Mouse (Mus musculus) stomach, embryonic 14.5 days (tissue): ENCODE results near the gene AC109138.7. TPM values are rescaled to one million over a fixed set of nuclear protein-coding genes. Genes with fewer than 3 reads are reported as not detected.

ENCODE experiments used
- ATAC-seq: fragments of 200-750 bp; cut with Nextera tagmentation; 2 replicates; pipeline ENCODE4 v1.8.0; 2017; ENCODE audit warnings: low read depth, moderate TSS enrichment; ENCODE audit not compliant: insufficient number of reproducible peaks, insufficient read depth, low FRiP score
- H3K27ac ChIP-seq: fragments of 300-500 bp; sonication (generic); 2 replicates; pipeline ENCODE4 v1.5.1; 2014; ENCODE audit warnings: mild to moderate bottlenecking, low read length, moderate library complexity, mixed read lengths
- H3K27me3 ChIP-seq: fragments of 300-500 bp; sonication (generic); 2 replicates; pipeline ENCODE4 v1.6.1; 2014; ENCODE audit warnings: low read length, control low read depth, mixed read lengths; ENCODE audit not compliant: control insufficient read depth, insufficient read depth
- H3K36me3 ChIP-seq: fragments of 300-500 bp; sonication (generic); 2 replicates; pipeline ENCODE4 v1.6.1; 2014; ENCODE audit warnings: mild to moderate bottlenecking, control low read depth, low read length, moderate library complexity, mixed read lengths; ENCODE audit not compliant: control insufficient read depth, insufficient read depth
- H3K4me1 ChIP-seq: fragments of 300-500 bp; sonication (generic); 2 replicates; pipeline ENCODE4 v1.6.1; 2014; ENCODE audit warnings: low read length, control low read depth, mixed read lengths; ENCODE audit not compliant: control insufficient read depth, insufficient read depth
- H3K4me2 ChIP-seq: fragments of 300-500 bp; sonication (generic); replicated peaks from 2 replicates; pipeline ENCODE4 v1.6.1; 2014; ENCODE audit warnings: low read depth, low read length, control low read depth
- H3K4me3 ChIP-seq: fragments of 300-500 bp; sonication (generic); 2 replicates; pipeline ENCODE4 v1.5.1; 2014; ENCODE audit warnings: low read depth, low read length, control low read depth
- H3K9ac ChIP-seq: fragments of 300-500 bp; sonication (generic); replicated peaks from 2 replicates; pipeline ENCODE4 v1.6.1; 2014; ENCODE audit warnings: low read depth, mild to moderate bottlenecking, control low read depth, low read length, moderate library complexity, mixed read lengths
- H3K9me3 ChIP-seq: fragments of 300-500 bp; sonication (generic); 2 replicates; pipeline ENCODE4 v1.6.1; 2016; ENCODE audit warnings: low read depth, low read length, control low read depth; ENCODE audit not compliant: control insufficient read depth
- WGBS: fragments of 180-500 bp; shearing (Covaris S2); extraction: QIAGEN DNeasy Blood & Tissue Kit; methylation state at CpG from one replicate; pipeline ENCODE4 v1.1.7; 2014; 5-methylcytosine and 5-hydroxymethylcytosine counted together
- polyA plus RNA-seq: library from polyadenylated mRNA; unstranded; fragments of >200 nt; fragmentation: Nextera tagmentation; extraction: Ambion mirVana; gene quantifications from 2 replicates; pipeline ENCODE4 v1.2.1, GENCODE M21; 2014

Gene AC109138.7
- polyA plus RNA-seq, 1 experiment from 2014 or later, result not detected

DNA sequence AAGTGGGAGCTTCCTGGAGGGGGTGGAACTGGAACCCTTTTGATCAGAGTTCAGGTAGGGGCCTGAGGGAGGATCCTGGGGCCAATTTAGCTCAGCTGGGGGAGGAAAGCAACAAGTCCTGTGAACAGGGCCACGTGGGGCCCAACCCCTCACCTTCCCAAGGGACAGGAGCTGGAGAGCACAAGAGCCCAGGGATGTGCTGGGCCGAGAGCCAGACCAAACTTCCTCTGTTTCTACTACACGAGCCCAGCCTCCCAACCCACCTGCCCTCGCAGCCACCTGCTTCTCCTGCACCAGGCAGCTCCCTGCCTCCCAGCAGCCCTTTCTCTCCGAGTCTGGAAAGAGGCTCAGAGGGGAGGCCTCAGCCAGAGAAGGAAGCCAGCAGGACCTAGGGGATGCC, 17.6 kb upstream of the AC109138.7 start:
- H3K9ac ChIP-seq, result no peak overlapping the region
- ATAC-seq, result no peak
- no peak overlapping the region for H3K4me3 ChIP-seq
- H3K27me3 ChIP-seq, result no peaks in the 10 kb centered on the region
- no peak overlapping the region for H3K27ac ChIP-seq
- H3K36me3 ChIP-seq, result peaks cover 65% of the 10 kb centered on the region
- peaks cover 31% of the 10 kb centered on the region for H3K4me1 ChIP-seq
- no peak overlapping the region for H3K4me2 ChIP-seq
- no peaks in the 10 kb centered on the region for H3K9me3 ChIP-seq
- 44% methylated on average over 5 of the region's 5 CpGs for WGBS

DNA sequence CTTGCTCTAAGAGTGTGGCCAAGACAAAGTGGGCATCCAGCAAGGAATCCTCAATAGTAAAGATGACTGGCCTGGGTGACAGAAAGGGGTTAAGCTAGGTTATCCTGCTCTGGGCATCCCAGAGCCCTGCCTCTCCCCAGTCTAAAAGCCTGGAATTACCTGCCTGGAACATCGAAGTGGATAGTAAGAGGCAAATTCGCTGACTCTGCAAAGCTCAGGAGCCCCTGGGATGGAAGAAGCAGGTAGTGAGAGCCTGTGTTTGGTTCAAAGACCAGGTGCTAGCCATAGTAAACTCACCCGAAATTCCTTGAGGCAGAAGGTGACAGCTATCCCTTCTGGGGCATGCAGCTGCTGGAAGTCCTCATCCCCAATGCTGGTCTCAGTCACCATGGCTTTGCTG, 17.0 kb upstream of the AC109138.7 start:
- peaks cover 65% of the 10 kb centered on the region for H3K36me3 ChIP-seq
- H3K9ac ChIP-seq, result no peak overlapping the region
- H3K4me2 ChIP-seq, result no peak overlapping the region
- no peaks in the 10 kb centered on the region for H3K9me3 ChIP-seq
- H3K4me3 ChIP-seq, result no peak overlapping the region
- ATAC-seq, result no peak
- H3K27ac ChIP-seq, result no peak overlapping the region
- no peaks in the 10 kb centered on the region for H3K27me3 ChIP-seq
- WGBS, result 73% methylated on average over 3 of the region's 3 CpGs
- peaks cover 34% of the 10 kb centered on the region for H3K4me1 ChIP-seq

DNA sequence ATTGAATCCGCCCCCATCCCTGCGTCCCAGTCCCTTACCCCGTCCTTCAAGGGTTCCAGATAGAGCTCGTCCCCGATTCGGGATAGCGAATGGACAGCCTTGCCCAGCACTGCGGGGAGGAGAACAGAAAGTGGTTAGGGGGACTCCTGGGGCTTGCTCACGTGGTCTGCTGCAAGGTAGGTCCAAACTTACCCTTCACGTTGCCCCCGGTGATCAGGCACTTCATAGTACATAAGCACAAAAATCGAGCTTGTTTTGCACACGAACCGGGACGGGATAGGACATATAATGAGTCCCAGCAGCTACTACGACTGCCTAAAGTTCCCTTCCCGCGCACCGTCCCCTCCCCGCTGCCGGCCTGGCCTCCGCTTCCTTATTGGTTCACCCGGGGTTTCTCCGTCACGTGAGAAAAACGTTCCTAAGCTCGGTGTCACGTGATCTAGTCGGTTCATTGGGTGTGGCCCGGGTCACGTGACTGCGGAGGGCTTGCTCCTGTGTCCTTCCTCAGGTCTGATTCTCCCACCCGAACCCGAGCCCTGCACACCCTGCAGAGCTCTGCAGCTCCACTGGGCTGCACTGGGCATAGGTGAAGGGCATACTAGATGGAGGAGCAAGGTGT, 12.8 kb upstream of the AC109138.7 start, which contains the start of gene Rad9a:
Gene Rad9a (minus strand): TSS at position 372 of the 619 bp plus-strand sequence.
- H3K9me3 ChIP-seq, result no peaks in the 10 kb centered on the region
- peaks cover 31% of the 10 kb centered on the region for H3K36me3 ChIP-seq
- H3K27me3 ChIP-seq, result no peaks in the 10 kb centered on the region
- peaks cover 19% of the 10 kb centered on the region; the same call in 1 of the 2 replicates for H3K4me1 ChIP-seq
- peak; percentile 86 for ATAC-seq
- H3K4me3 ChIP-seq, result peak within 1 kb of the TSS; percentile 75
- WGBS, result under 1% methylated on average over 34 of the region's 34 CpGs
- H3K4me2 ChIP-seq, result peak within 1 kb of the TSS; percentile 75
- peak within 1 kb of the TSS; percentile 69 for H3K9ac ChIP-seq
- H3K27ac ChIP-seq, result peak within 1 kb of the TSS; percentile 69

DNA sequence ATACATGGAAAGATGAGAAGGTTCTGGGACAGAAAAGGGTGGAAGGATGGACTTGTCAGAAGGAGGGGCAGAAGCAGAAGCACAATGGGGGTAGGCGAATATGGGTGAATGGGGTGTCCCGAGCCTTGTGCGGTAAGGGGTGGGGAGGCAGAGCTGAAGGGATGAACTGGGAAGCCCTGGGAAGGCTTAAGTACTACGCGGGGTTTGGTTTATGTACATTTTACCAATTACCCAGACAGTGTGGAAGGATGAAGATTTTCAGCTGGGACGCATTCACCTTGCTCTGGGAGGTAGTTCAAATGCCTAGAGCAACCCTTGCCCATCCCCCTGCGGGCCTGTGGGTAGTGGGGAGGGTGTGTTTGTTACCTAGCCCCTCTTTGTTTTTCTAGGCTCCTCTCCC, 12.0 kb upstream of the AC109138.7 start:
- ATAC-seq, result no peak
- no peak overlapping the region for H3K27ac ChIP-seq
- peak overlapping the region; percentile 75 for H3K4me3 ChIP-seq
- H3K4me1 ChIP-seq, result peaks cover 14% of the 10 kb centered on the region; the same call in 1 of the 2 replicates
- H3K27me3 ChIP-seq, result no peaks in the 10 kb centered on the region
- WGBS, result 23% methylated on average over 7 of the region's 7 CpGs
- H3K4me2 ChIP-seq, result peak overlapping the region; percentile 75
- H3K36me3 ChIP-seq, result peaks cover 24% of the 10 kb centered on the region
- no peaks in the 10 kb centered on the region for H3K9me3 ChIP-seq
- H3K9ac ChIP-seq, result peak overlapping the region; percentile 69; the same call in 1 of the 2 replicates

DNA sequence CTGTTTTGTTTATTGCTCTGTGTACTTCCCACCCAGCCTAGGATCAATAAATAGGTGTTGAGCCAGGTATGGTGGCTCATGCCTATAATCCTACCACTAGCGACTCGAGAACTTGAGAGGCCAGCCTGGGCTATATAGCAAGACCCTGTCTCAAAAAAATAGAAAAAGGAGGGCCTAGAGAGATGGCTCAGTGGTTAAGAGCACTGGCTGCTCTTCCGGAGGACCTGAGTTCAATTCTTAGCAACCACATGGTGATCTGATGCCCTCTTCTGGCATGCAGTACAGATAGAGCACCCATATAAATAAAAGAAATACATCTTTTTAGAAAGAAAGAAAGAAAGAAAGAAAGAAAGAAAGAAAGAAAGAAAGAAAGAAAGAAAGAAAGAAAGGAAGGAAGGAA, 11.0 kb upstream of the AC109138.7 start:
- Histone ChIP-seq H3K9me3 (no peaks in the 10 kb centered on the region), H3K4me1 (peaks cover 14% of the 10 kb centered on the region; the same call in 1 of the 2 replicates), H3K36me3 (peaks cover 20% of the 10 kb centered on the region), H3K4me2 (no peak overlapping the region), H3K4me3 (no peak overlapping the region), H3K27me3 (no peaks in the 10 kb centered on the region), H3K9ac (no peak overlapping the region), H3K27ac (no peak overlapping the region)
- ATAC-seq, result no peak
- WGBS, result 61% methylated on average over 3 of the region's 3 CpGs

DNA sequence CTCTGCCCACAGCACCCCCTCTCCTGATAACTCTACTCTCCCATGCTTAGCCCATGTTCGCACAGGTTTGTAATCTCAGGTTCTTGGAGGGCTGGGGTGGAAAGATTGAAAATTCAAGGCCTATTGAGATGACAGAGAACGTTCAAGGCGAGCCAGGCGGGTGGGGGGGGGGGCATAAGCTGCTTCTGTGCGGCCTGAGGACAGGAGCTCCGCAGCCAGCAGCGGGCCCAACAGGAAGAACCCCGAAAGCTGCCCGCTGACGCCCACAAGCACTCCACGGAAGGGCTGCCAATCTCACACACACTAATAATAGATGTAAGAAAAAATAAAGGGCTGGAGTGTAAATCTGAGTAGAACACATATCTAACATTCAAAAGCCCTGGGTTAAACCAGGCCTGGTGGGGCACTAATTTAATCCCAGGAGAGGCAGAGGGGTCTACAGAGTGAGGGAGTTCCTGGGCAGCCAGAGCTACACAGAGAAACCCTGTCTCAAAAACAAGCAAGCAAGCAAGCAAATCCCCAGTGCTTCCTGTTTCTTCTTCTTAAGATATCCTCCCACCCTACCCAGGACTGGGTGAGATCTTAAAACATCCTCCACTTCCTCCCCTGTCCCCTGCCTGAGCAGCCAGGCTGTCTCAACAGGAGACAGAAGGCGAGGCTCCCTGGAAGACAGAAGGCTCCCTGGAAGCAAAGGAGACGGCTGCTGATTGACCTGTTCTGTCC, 10.4 kb upstream of the AC109138.7 start:
- WGBS, result 64% methylated on average over 13 of the region's 13 CpGs
- H3K9me3 ChIP-seq, result no peaks in the 10 kb centered on the region
- H3K4me3 ChIP-seq, result no peak overlapping the region
- H3K27me3 ChIP-seq, result no peaks in the 10 kb centered on the region
- no peak overlapping the region for H3K27ac ChIP-seq
- H3K4me1 ChIP-seq, result peaks cover 14% of the 10 kb centered on the region; the same call in 1 of the 2 replicates
- H3K4me2 ChIP-seq, result no peak overlapping the region
- peaks cover 14% of the 10 kb centered on the region for H3K36me3 ChIP-seq
- no peak for ATAC-seq
- no peak overlapping the region for H3K9ac ChIP-seq

DNA sequence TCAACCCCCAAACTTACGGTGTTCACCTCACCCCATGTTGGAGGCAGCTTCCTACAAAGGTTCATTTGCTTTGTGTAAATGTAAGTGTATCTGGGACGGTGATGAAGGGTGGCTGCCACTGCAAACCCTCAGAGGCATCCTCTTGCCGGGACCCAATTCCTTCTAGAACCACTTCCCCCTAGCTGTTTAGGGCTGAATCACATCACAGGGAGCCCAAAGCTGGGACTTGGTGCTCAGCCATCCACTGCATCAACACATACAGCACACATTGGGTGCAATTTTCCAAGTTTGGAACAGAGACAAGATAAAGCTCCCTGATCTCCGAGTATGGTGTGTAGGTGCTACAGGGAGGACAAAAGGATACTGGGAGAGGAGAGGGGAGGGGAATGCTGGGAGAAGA, 9.3 kb upstream of the AC109138.7 start:
- Histone ChIP-seq H3K36me3 (peaks cover 5% of the 10 kb centered on the region; the same call in 1 of the 2 replicates), H3K4me3 (no peak overlapping the region), H3K4me1 (peaks cover 14% of the 10 kb centered on the region; the same call in 1 of the 2 replicates), H3K27ac (no peak overlapping the region), H3K4me2 (no peak overlapping the region), H3K27me3 (no peaks in the 10 kb centered on the region), H3K9me3 (no peaks in the 10 kb centered on the region), H3K9ac (no peak overlapping the region)
- ATAC-seq, result no peak
- WGBS, result 55% methylated on average over 4 of the region's 4 CpGs

DNA sequence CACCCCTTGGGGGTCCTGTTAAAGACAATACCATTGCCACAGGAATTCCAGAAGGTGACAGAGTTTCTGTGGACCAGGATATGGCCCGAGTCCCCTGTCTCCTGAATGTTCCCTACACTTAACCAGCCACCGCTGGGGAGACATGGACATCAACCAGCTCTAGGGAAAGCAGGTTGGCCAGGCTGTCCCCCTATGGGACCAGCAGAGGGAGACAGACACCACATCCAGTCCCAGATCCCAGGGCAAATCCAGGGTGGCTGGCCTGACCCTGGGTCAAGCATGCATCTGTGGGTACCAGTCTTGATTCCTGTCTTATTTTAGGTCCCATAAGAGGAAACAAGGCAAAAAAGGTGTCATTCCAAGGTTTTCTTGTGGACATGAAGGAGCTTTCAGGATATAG, 7.2 kb upstream of the AC109138.7 start:
- Histone ChIP-seq H3K9me3 (no peaks in the 10 kb centered on the region), H3K27me3 (no peaks in the 10 kb centered on the region), H3K9ac (no peak overlapping the region), H3K4me3 (no peak overlapping the region), H3K27ac (no peak overlapping the region), H3K36me3 (no peaks in the 10 kb centered on the region), H3K4me2 (no peak overlapping the region), H3K4me1 (peaks cover 5% of the 10 kb centered on the region; the same call in 1 of the 2 replicates)
- peak; percentile 80; the same call in 1 of the 2 replicates for ATAC-seq
- WGBS, result 2% methylated on average over 2 of the region's 2 CpGs
